Mouse (Mus musculus) heart, embryonic 11.5 days (tissue): ENCODE measurements at regions not wholly inside any gene's neighbourhood (a gene's known extent, or its start where the extent isn't known, plus 50 kb on each side); places are given as distances from the start of the nearest gene placed in this dataset.

Experiments
- ATAC-seq: fragments of 200-750 bp; cut with Nextera tagmentation; replicated peaks from 2 replicates; pipeline ENCODE4 v1.8.0; 2017; ENCODE audit warnings: moderate library complexity; ENCODE audit not compliant: insufficient number of reproducible peaks, low FRiP score, low TSS enrichment
- H3K27ac ChIP-seq: fragments of 300-500 bp; sonication (generic); 2 replicates; pipeline ENCODE4 v1.5.1; 2014; ENCODE audit warnings: mild to moderate bottlenecking, low read depth, low read length
- H3K27me3 ChIP-seq: fragments of 300-500 bp; sonication (generic); 2 replicates; pipeline ENCODE4 v1.6.1; 2014; ENCODE audit warnings: mild to moderate bottlenecking, low read length, mixed read lengths; ENCODE audit not compliant: control insufficient read depth, insufficient read depth
- H3K36me3 ChIP-seq: fragments of 300-500 bp; sonication (generic); 2 replicates; pipeline ENCODE4 v1.6.1; 2014; ENCODE audit warnings: mild to moderate bottlenecking, low read length, moderate library complexity, mixed read lengths; ENCODE audit not compliant: control insufficient read depth, insufficient read depth
- H3K4me1 ChIP-seq: fragments of 300-500 bp; sonication (generic); 2 replicates; pipeline ENCODE4 v1.6.1; 2014; ENCODE audit warnings: low read length; ENCODE audit not compliant: control insufficient read depth, insufficient read depth
- H3K4me2 ChIP-seq: fragments of 300-500 bp; sonication (generic); 2 replicates; pipeline ENCODE4 v1.6.1; 2014; ENCODE audit warnings: mild to moderate bottlenecking, moderate library complexity
- H3K4me3 ChIP-seq: fragments of 300-500 bp; sonication (generic); 2 replicates; pipeline ENCODE4 v1.5.1; 2014; ENCODE audit warnings: low read depth, low read length
- H3K9ac ChIP-seq: fragments of 300-500 bp; sonication (generic); 2 replicates; pipeline ENCODE4 v1.6.1; 2014; ENCODE audit warnings: mild to moderate bottlenecking, low read depth, low read length, moderate library complexity
- H3K9me3 ChIP-seq: fragments of 300-500 bp; sonication (generic); replicated peaks from 2 replicates; pipeline ENCODE4 v1.6.1; 2016; ENCODE audit warnings: low read length; ENCODE audit not compliant: control insufficient read depth
- WGBS: fragments of 180-500 bp; shearing (Covaris S2); extraction: QIAGEN DNeasy Blood & Tissue Kit; methylation state at CpG from one replicate; pipeline ENCODE4 v1.1.7; 2014; ENCODE audit not compliant: insufficient replicate concordance; 5-methylcytosine and 5-hydroxymethylcytosine counted together

GRCm38 (mm10) chr17:64229225-64229976 lies 102.3 kb downstream of the Pja2 start:
- no peak overlapping the region for H3K4me2 ChIP-seq
- no peaks in the 10 kb centered on the region for H3K36me3 ChIP-seq
- no peak overlapping the region for H3K27ac ChIP-seq
- no peaks in the 10 kb centered on the region for H3K27me3 ChIP-seq
- no peak overlapping the region for H3K9ac ChIP-seq
- H3K4me3 ChIP-seq, result no peak overlapping the region
- H3K4me1 ChIP-seq, result no peaks in the 10 kb centered on the region
- no peaks in the 10 kb centered on the region for H3K9me3 ChIP-seq
- WGBS, result 68% methylated on average over 5 of the region's 5 CpGs
- ATAC-seq, result no peak

- H3K9me3 ChIP-seq, result no peaks in the 10 kb centered on the region
- ATAC-seq, result 0 out of 2 replicates have a peak, but pooled peaks have one; percentile 31
- no peak overlapping the region for H3K4me2 ChIP-seq
- 13% methylated on average over 7 of the region's 7 CpGs for WGBS
- peaks cover 3% of the 10 kb centered on the region; the same call in 1 of the 2 replicates for H3K4me1 ChIP-seq
- no peaks in the 10 kb centered on the region for H3K27me3 ChIP-seq
- H3K27ac ChIP-seq, result peak overlapping the region; percentile 57; the same call in 1 of the 2 replicates
- H3K36me3 ChIP-seq, result no peaks in the 10 kb centered on the region
- no peak overlapping the region for H3K9ac ChIP-seq
- no peak overlapping the region for H3K4me3 ChIP-seq
Observed at GRCm38 (mm10) chr17:64214599-64214998, 117.1 kb downstream of the Pja2 start.

GRCm38 (mm10) chr17:64213251-64213650 lies 118.5 kb downstream of the Pja2 start:
- Histone ChIP-seq H3K27ac (no peak overlapping the region), H3K36me3 (no peaks in the 10 kb centered on the region)
- WGBS, result 84% methylated on average over 4 of the region's 4 CpGs

GRCm38 (mm10) chr17:64211281-64211680 lies 120.4 kb downstream of the Pja2 start:
- Histone ChIP-seq H3K36me3 (no peaks in the 10 kb centered on the region), H3K4me3 (no peak overlapping the region), H3K9ac (no peak overlapping the region), H3K27ac (no peak overlapping the region), H3K4me2 (no peak overlapping the region), H3K9me3 (no peaks in the 10 kb centered on the region), H3K27me3 (no peaks in the 10 kb centered on the region), H3K4me1 (peaks cover 3% of the 10 kb centered on the region; the same call in 1 of the 2 replicates)
- WGBS, result 84% methylated on average over 8 of the region's 8 CpGs
- no peak for ATAC-seq

More at GRCm38 (mm10) chr17:64213251-64213650, 118.5 kb downstream of the Pja2 start:
- H3K4me3 ChIP-seq, result no peak overlapping the region
- H3K4me1 ChIP-seq, result peaks cover 3% of the 10 kb centered on the region; the same call in 1 of the 2 replicates
- H3K9ac ChIP-seq, result no peak overlapping the region
- no peaks in the 10 kb centered on the region for H3K9me3 ChIP-seq
- no peak overlapping the region for H3K4me2 ChIP-seq
- no peaks in the 10 kb centered on the region for H3K27me3 ChIP-seq
- ATAC-seq, result no peak

- no peaks in the 10 kb centered on the region for H3K27me3 ChIP-seq
- H3K27ac ChIP-seq, result no peak overlapping the region
- WGBS, result 51% methylated on average over 5 of the region's 5 CpGs
- no peak overlapping the region for H3K4me2 ChIP-seq
- H3K9me3 ChIP-seq, result no peaks in the 10 kb centered on the region
- peaks cover 3% of the 10 kb centered on the region; the same call in 1 of the 2 replicates for H3K4me1 ChIP-seq
- H3K4me3 ChIP-seq, result no peak overlapping the region
- ATAC-seq, result no peak
- no peak overlapping the region for H3K9ac ChIP-seq
- H3K36me3 ChIP-seq, result no peaks in the 10 kb centered on the region
Observed at GRCm38 (mm10) chr17:64210366-64210765, 121.3 kb downstream of the Pja2 start.

- 81% methylated on average over 10 of the region's 10 CpGs for WGBS
- Histone ChIP-seq H3K27me3 (no peaks in the 10 kb centered on the region), H3K9ac (no peak overlapping the region), H3K4me2 (no peak overlapping the region), H3K4me1 (peaks cover 3% of the 10 kb centered on the region; the same call in 1 of the 2 replicates), H3K36me3 (no peaks in the 10 kb centered on the region), H3K4me3 (no peak overlapping the region), H3K27ac (no peak overlapping the region), H3K9me3 (no peaks in the 10 kb centered on the region)
- ATAC-seq, result no peak
Observed at GRCm38 (mm10) chr17:64209640-64210039, 122.1 kb downstream of the Pja2 start.

GRCm38 (mm10) chr17:64208152-64208855 lies 123.4 kb downstream of the Pja2 start:
- H3K9me3 ChIP-seq, result no peaks in the 10 kb centered on the region
- H3K4me3 ChIP-seq, result no peak overlapping the region
- H3K4me2 ChIP-seq, result no peak overlapping the region
- no peaks in the 10 kb centered on the region for H3K36me3 ChIP-seq
- H3K4me1 ChIP-seq, result no peaks in the 10 kb centered on the region
- no peak overlapping the region for H3K9ac ChIP-seq
- WGBS, result 66% methylated on average over 13 of the region's 13 CpGs
- no peaks in the 10 kb centered on the region for H3K27me3 ChIP-seq
- ATAC-seq, result no peak
- no peak overlapping the region for H3K27ac ChIP-seq

GRCm38 (mm10) chr17:64206196-64206718 lies 125.5 kb downstream of the Pja2 start:
- Histone ChIP-seq H3K4me3 (no peak overlapping the region), H3K4me2 (no peak overlapping the region), H3K27me3 (no peaks in the 10 kb centered on the region), H3K36me3 (no peaks in the 10 kb centered on the region), H3K27ac (no peak overlapping the region), H3K4me1 (no peaks in the 10 kb centered on the region), H3K9ac (no peak overlapping the region), H3K9me3 (no peaks in the 10 kb centered on the region)
- no peak for ATAC-seq
- 69% methylated on average over 14 of the region's 14 CpGs for WGBS
